Mouse (Mus musculus) spleen, adult 2 months (tissue): ENCODE measurements around the gene Trib3. TPM values are rescaled to one million over a fixed set of nuclear protein-coding genes. Genes with fewer than 3 reads are reported as not detected.
"Not testable (repeated sequence)": the region's sequence is repeated elsewhere in the genome, so short reads cannot be mapped to it uniquely, and the experiment has no call there.

Experiments used
- DNase-seq, 2 experiments: peaks; one replicate each; pipeline versions ENCODE4 v3.0.0 to v3.0.0-alpha.2; 2012 to 2021; ENCODE audit warnings: low spot score in 2 of 2, low read depth in 1 of 2
- H3K27ac ChIP-seq: fragments of 200-500 bp; 2 replicates; pipeline ENCODE4 v1.5.1; 2012; ENCODE audit warnings: low read length, inconsistent platforms; ENCODE audit not compliant: insufficient read depth
- H3K27me3 ChIP-seq: fragments of 200-500 bp; 2 replicates; pipeline ENCODE4 v1.6.1; 2012; ENCODE audit warnings: mild to moderate bottlenecking, moderate library complexity, low read length, inconsistent platforms; ENCODE audit not compliant: control insufficient read depth, insufficient read depth
- H3K36me3 ChIP-seq: fragments of 200-500 bp; 2 replicates; pipeline ENCODE4 v1.6.1; 2012; ENCODE audit warnings: mild to moderate bottlenecking, low read length, inconsistent platforms; ENCODE audit not compliant: control insufficient read depth, insufficient read depth
- H3K4me1 ChIP-seq: fragments of 200-500 bp; 2 replicates; pipeline ENCODE4 v1.6.1; 2011; ENCODE audit warnings: inconsistent platforms; ENCODE audit not compliant: control insufficient read depth, insufficient read depth, insufficient read length
- H3K4me3 ChIP-seq: fragments of 200-500 bp; 2 replicates; pipeline ENCODE4 v1.5.1; 2011; ENCODE audit warnings: mild to moderate bottlenecking, inconsistent platforms; ENCODE audit not compliant: insufficient read depth, insufficient read length; ENCODE audit errors: extremely low read depth
- CTCF ChIP-seq: fragments of 200-500 bp; IDR thresholded peaks from 2 replicates; pipeline ENCODE4 v1.5.1; 2011; ENCODE audit warnings: mild to moderate bottlenecking, inconsistent platforms; ENCODE audit not compliant: insufficient read depth, insufficient read length, insufficient replicate concordance; ENCODE audit errors: extremely low read depth
- POLR2A ChIP-seq: fragments of 200-500 bp; IDR thresholded peaks from 2 replicates; pipeline ENCODE4 v1.6.1; 2011; ENCODE audit warnings: low read depth, low read length, inconsistent platforms
- WGBS: fragments of 180-500 bp; shearing (Covaris S2); methylation state at CpG from one replicate; pipeline ENCODE4 v1.1.7; 2018; 5-methylcytosine and 5-hydroxymethylcytosine counted together
- polyA plus RNA-seq: library from polyadenylated mRNA; depleted of rRNA; stranded (reverse); fragments of >200 nt; gene quantifications from 2 replicates; pipeline ENCODE4 v1.2.3, GENCODE M21; 2012

The Trib3 gene
- polyA plus RNA-seq, 1 experiment: 1.0 TPM

DNA sequence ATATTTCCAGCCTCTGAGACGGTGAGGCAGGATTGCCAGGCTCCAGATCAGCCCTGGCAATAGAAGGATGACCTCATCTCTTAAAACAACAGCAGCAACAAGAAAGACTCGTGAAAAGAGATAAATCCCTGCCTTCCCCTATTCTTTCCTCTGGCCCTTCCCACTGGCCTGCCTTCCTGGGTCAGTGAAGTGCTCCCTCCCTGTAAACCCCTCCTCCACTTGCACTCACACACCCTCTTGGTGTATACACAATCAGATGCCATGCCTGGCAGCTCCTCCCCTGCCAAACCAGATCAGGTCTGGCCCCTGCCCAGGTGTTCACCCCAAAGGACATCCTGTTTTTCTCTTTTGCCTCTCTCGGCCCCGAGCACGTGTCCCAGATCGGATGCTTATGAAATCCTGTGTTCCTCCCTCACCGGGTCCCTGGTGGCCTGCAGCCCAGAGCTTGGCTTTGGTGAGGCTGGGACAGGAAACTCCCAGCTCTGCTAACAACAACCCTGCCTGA is 16.5 kb upstream of the Trib3 start:
- DNase-seq: peak in 1 of 2 experiments; percentile 14
- H3K27ac ChIP-seq: peak overlapping the region; percentile 6; the same call in 1 of the 2 replicates
- no peak overlapping the region for H3K4me3 ChIP-seq
- no peaks in the 10 kb centered on the region for H3K27me3 ChIP-seq
- no peaks in the 10 kb centered on the region for H3K36me3 ChIP-seq
- TF ChIP-seq POLR2A (no peak), CTCF (no peak)
- 5% methylated on average over 7 of the region's 7 CpGs for WGBS
- H3K4me1 ChIP-seq: no peaks in the 10 kb centered on the region; the same call in 1 of the 2 replicates

DNA sequence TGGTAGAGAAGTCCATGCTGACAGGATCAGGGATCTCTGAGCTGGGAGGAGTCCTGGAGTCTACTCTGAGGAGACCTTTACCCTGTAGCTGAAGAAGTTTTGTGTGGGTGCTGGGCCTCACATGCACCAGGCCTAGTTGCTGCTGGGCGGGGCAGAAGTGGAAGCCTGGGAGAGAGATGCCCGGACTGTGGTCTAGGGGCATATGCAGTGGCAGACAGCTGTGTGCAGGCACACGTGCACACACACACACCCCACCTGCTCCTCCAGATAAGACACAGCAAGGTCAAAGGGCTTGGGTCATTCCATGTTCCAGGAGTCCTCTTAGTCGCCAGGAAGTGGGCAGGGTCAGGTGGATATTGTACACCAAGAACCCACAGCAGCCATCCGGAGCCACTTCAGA is 15.8 kb upstream of the Trib3 start:
- no peak for DNase-seq
- H3K27me3 ChIP-seq: no peaks in the 10 kb centered on the region
- 32% methylated on average over 5 of the region's 5 CpGs for WGBS
- no peaks in the 10 kb centered on the region for H3K36me3 ChIP-seq
- no peak overlapping the region for H3K4me3 ChIP-seq
- TF ChIP-seq POLR2A: no peak
- no peak for TF ChIP-seq CTCF
- no peak overlapping the region for H3K27ac ChIP-seq
- H3K4me1 ChIP-seq: no peaks in the 10 kb centered on the region; the same call in 1 of the 2 replicates

GRCm38 (mm10) chr2:152358977-152359376 is 15.1 kb upstream of the Trib3 start:
- not testable (repeated sequence) for DNase-seq, H3K4me3 ChIP-seq, H3K27ac ChIP-seq, H3K27me3 ChIP-seq, H3K36me3 ChIP-seq, H3K4me1 ChIP-seq
- WGBS: 90% methylated on average over 5 of the region's 5 CpGs

DNA sequence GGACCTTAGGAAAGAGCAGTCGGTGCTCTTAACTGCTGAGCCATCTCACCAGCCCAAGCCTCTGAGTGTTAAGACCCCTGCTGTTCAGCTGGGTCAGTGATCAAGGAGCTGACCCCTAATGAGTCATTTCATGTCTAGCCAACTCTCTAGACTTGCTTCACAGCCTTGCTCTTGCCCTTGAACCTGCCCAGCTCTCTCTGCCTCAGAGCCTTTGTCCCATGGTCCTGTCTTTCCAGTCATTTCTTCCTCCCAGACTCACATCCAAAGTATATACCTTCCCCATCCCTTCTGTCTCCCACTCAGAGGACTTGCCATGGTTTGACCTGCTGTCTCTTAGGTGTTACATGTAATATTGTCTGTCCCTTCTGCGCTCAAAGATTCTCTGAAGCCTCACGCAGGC is 13.4 kb upstream of the Trib3 start:
- Histone ChIP-seq H3K27ac (no peak overlapping the region), H3K36me3 (no peaks in the 10 kb centered on the region), H3K27me3 (no peaks in the 10 kb centered on the region), H3K4me1 (no peaks in the 10 kb centered on the region; the same call in 1 of the 2 replicates), H3K4me3 (no peak overlapping the region)
- no peak for DNase-seq
- 96% methylated on average over 3 of the region's 3 CpGs for WGBS
- TF ChIP-seq POLR2A: no peak
- no peak for TF ChIP-seq CTCF

DNA sequence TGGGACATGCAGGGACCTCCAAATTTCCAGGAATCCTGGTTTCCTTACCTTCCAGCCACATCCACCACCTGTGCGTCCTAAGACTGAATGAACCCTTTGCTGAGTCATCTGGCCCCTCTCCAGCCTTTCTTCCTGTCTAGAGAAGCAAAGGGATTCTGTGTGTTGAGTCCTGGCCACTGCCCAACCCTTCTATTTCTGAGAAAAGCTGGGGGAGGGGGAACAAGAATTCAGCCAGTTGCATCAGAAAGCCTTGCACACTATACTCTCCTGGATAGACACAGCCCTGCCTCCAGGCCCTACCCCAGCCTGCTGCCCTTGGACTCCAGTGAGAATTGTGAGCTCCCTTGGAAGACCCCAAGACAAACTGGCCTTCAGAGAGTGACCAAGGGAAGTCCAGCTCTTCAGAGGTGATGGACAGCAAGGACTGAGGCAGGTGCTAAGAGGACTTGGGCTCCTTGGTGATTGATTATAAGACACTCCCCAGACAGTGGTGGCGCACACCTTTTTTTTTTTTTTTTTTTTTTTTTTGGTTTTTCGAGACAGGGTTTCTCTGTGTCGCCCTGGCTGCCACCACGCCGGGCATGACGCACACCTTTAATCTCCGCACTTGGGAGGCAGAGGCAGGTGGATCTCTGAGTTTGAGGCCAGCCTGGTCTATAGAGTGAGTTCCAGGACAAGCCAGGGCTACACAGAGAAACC is 6.2 kb upstream of the Trib3 start:
- H3K27ac ChIP-seq: no peak overlapping the region
- no peaks in the 10 kb centered on the region; the same call in 1 of the 2 replicates for H3K4me1 ChIP-seq
- WGBS: 83% methylated on average over 8 of the region's 8 CpGs
- no peaks in the 10 kb centered on the region for H3K36me3 ChIP-seq
- no peak for DNase-seq
- H3K4me3 ChIP-seq: no peak overlapping the region
- TF ChIP-seq CTCF: no peak
- no peaks in the 10 kb centered on the region for H3K27me3 ChIP-seq

GRCm38 (mm10) chr2:152349205-152349604 is 5.4 kb upstream of the Trib3 start:
- DNase-seq: no peak
- no peak for TF ChIP-seq CTCF
- TF ChIP-seq POLR2A: no peak
- 82% methylated on average over 6 of the region's 6 CpGs for WGBS
- Histone ChIP-seq H3K4me1 (peaks cover 3% of the 10 kb centered on the region; the same call in 1 of the 2 replicates), H3K27ac (no peak overlapping the region), H3K36me3 (no peaks in the 10 kb centered on the region), H3K27me3 (no peaks in the 10 kb centered on the region), H3K4me3 (no peak overlapping the region)

DNA sequence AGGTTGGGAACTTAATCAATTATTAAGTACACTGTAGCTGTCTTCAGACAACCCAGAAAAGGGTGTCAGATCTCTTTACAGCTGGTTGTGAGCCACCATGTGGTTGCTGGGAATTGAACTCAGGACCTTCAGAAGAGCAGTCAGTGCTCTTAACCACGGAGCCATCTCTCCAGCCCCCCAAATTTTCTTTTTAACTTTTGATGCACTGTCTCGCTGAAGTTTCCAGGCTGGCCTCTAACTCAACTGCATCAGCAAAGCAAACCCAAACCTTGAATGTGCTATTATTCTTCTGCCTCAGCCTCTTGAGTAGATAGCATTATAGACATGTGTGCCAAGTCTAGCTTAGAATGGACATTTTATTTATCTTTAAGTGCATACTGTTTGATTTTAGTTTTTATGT is 3.9 kb upstream of the Trib3 start:
- no peaks in the 10 kb centered on the region for H3K36me3 ChIP-seq
- WGBS: 74% methylated on average over 2 of the region's 2 CpGs
- H3K27ac ChIP-seq: no peak overlapping the region
- peaks cover 3% of the 10 kb centered on the region; the same call in 1 of the 2 replicates for H3K4me1 ChIP-seq
- H3K27me3 ChIP-seq: no peaks in the 10 kb centered on the region
- DNase-seq: no peak
- no peak overlapping the region for H3K4me3 ChIP-seq
- TF ChIP-seq POLR2A: no peak
- no peak for TF ChIP-seq CTCF
